Comparison of ENCODE assay signal across 8 mouse cellular contexts in the genomic region with DNA sequence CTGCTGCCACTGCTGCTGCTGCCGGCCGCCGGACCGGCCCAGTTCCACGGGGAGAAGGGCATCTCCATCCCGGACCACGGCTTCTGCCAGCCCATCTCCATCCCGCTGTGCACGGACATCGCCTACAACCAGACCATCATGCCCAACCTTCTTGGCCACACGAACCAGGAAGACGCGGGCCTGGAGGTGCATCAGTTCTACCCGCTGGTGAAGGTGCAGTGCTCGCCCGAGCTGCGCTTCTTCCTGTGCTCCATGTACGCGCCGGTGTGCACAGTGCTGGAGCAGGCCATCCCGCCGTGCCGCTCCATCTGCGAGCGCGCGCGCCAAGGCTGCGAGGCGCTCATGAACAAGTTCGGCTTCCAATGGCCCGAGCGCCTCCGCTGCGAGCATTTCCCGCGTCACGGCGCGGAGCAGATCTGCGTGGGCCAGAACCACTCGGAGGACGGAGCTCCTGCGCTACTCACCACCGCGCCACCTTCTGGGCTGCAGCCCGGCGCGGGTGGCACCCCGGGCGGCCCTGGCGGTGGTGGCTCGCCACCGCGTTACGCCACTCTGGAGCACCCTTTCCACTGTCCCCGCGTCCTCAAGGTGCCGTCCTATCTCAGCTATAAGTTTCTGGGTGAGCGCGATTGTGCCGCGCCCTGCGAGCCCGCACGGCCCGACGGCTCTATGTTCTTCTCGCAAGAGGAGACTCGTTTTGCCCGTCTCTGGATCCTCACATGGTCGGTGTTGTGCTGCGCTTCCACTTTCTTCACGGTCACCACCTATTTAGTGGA. TPM values are rescaled to one million over a fixed set of nuclear protein-coding genes. Genes with fewer than 3 reads are reported as not detected.
DNase-seq lines count a peak whose midpoint lies in the region; ATAC-seq and TF ChIP-seq lines count a peak whose summit lies in the region.

No protein-coding gene starts in this region.

- 0 out of 2 replicates have a peak, but pooled peaks have one; percentile 20 for TF ChIP-seq CTCF in kidney, postnatal 0 days (IDR thresholded peaks at IDR 0.05; ENCODE audit: low read depth)
- no peak for TF ChIP-seq CTCF in small intestine, adult 2 months (IDR thresholded peaks at IDR 0.05; ENCODE audit: extremely low read depth, insufficient read length, insufficient replicate concordance, low read depth, low read length)

- peak overlapping the region; percentile 100 for H3K9ac ChIP-seq in embryonic facial prominence, embryonic 13.5 days
- peak overlapping the region; percentile 97 for H3K9ac ChIP-seq in heart, embryonic 14.5 days (ENCODE audit: low read length)
- H3K9ac ChIP-seq in kidney, postnatal 0 days (ENCODE audit: low read depth, low read length), result peak overlapping the region; percentile 67

- H3K4me2 ChIP-seq in embryonic facial prominence, embryonic 13.5 days, result peak overlapping the region; percentile 78
- peak overlapping the region; percentile 84 for H3K4me2 ChIP-seq in heart, embryonic 14.5 days (ENCODE audit: low read length)
- peak overlapping the region; percentile 83 for H3K4me2 ChIP-seq in kidney, postnatal 0 days (ENCODE audit: low read length)

- ATAC-seq in embryonic facial prominence, embryonic 13.5 days (ENCODE audit: insufficient number of reproducible peaks, insufficient read depth, low FRiP score, low TSS enrichment, low read depth), result peak; percentile 27; the same call in 1 of the 2 replicates
- ATAC-seq in heart, embryonic 14.5 days (ENCODE audit: insufficient number of reproducible peaks, insufficient read depth, low FRiP score, low read depth), result peak; percentile 7
- peak; percentile 14; the same call in 1 of the 2 replicates for ATAC-seq in kidney, postnatal 0 days (replicated peaks; ENCODE audit: low FRiP score, low read depth)
- ATAC-seq in megakaryocyte, adult 5-6 weeks (ENCODE audit: poor library complexity, severe bottlenecking), result peak; percentile 37; the same call in 1 of the 2 replicates

- DNase-seq in urinary bladder, adult 2 months (ENCODE audit: low spot score), result peak; percentile 58
- no peak for DNase-seq in urinary bladder, postnatal 10 days (ENCODE audit: low spot score)
- no peak for DNase-seq in kidney, postnatal 0 days (ENCODE audit: low spot score)
- DNase-seq in natural killer cell, adult 2 months (ENCODE audit: low spot score in 2 of 2), result no peak

- H3K9me3 ChIP-seq in embryonic facial prominence, embryonic 13.5 days, result no peaks in the 10 kb centered on the region
- no peaks in the 10 kb centered on the region for H3K9me3 ChIP-seq in heart, embryonic 14.5 days (ENCODE audit: control insufficient read depth, low read length)
- H3K9me3 ChIP-seq in kidney, postnatal 0 days (replicated peaks; ENCODE audit: low read length), result no peaks in the 10 kb centered on the region

- no peak for TF ChIP-seq POLR2A in small intestine, adult 2 months (IDR thresholded peaks at IDR 0.05; ENCODE audit: low read depth, low read length)

- peak overlapping the region; percentile 100 for H3K27ac ChIP-seq in embryonic facial prominence, embryonic 13.5 days
- peak overlapping the region; percentile 68 to 98 for H3K27ac ChIP-seq in heart, embryonic 14.5 days (replicated peaks in 1 of 2; ENCODE audit: control insufficient read depth in 1 of 2, insufficient read depth in 1 of 2, low read depth in 2 of 2, low read length in 2 of 2)
- peak overlapping the region; percentile 95 for H3K27ac ChIP-seq in kidney, postnatal 0 days
- H3K27ac ChIP-seq in small intestine, adult 2 months (ENCODE audit: insufficient read depth, low read depth, low read length), result peak overlapping the region; percentile 13; the same call in 1 of the 2 replicates

- H3K27me3 ChIP-seq in embryonic facial prominence, embryonic 13.5 days, result no peaks in the 10 kb centered on the region
- H3K27me3 ChIP-seq in heart, embryonic 14.5 days (ENCODE audit: control insufficient read depth, insufficient read depth, low read length), result no peaks in the 10 kb centered on the region
- H3K27me3 ChIP-seq in kidney, postnatal 0 days (ENCODE audit: insufficient read depth, low read length), result no peaks in the 10 kb centered on the region
- peaks cover 6% of the 10 kb centered on the region for H3K27me3 ChIP-seq in small intestine, adult 2 months (ENCODE audit: control insufficient read depth, insufficient read depth, low read length)

- H3K4me1 ChIP-seq in embryonic facial prominence, embryonic 13.5 days, result peaks cover 37% of the 10 kb centered on the region
- peaks cover 10 to 27% of the 10 kb centered on the region in 2 experiments for H3K4me1 ChIP-seq in heart, embryonic 14.5 days (ENCODE audit: control insufficient read depth in 2 of 2, insufficient read depth in 2 of 2, low read length in 2 of 2)
- peaks cover 15% of the 10 kb centered on the region; the same call in 1 of the 2 replicates for H3K4me1 ChIP-seq in kidney, postnatal 0 days (replicated peaks; ENCODE audit: insufficient read depth, low read length)
- H3K4me1 ChIP-seq in small intestine, adult 2 months (ENCODE audit: control insufficient read depth, insufficient read depth, insufficient read length, low read length), result peaks cover 6% of the 10 kb centered on the region; the same call in 1 of the 2 replicates

- peaks cover 17% of the 10 kb centered on the region for H3K36me3 ChIP-seq in embryonic facial prominence, embryonic 13.5 days
- H3K36me3 ChIP-seq in heart, embryonic 14.5 days (ENCODE audit: control insufficient read depth, insufficient read depth, low read length), result peaks cover 3% of the 10 kb centered on the region; the same call in 1 of the 2 replicates
- H3K36me3 ChIP-seq in kidney, postnatal 0 days (ENCODE audit: insufficient read depth, low read length), result no peaks in the 10 kb centered on the region
- H3K36me3 ChIP-seq in small intestine, adult 2 months (ENCODE audit: control insufficient read depth, insufficient read depth, low read length), result no peaks in the 10 kb centered on the region

- WGBS in embryonic facial prominence, embryonic 13.5 days, result under 1% methylated on average over 74 of the region's 74 CpGs
- WGBS in heart, embryonic 14.5 days, result under 1% methylated on average over 67 of the region's 74 CpGs
- under 1% methylated on average over 72 of the region's 74 CpGs for WGBS in kidney, postnatal 0 days
- under 1% methylated on average over 74 of the region's 74 CpGs for WGBS in small intestine, adult 2 months

- peak overlapping the region; percentile 95 for H3K4me3 ChIP-seq in embryonic facial prominence, embryonic 13.5 days
- H3K4me3 ChIP-seq in heart, embryonic 14.5 days (ENCODE audit: control insufficient read depth in 1 of 2, insufficient read depth in 1 of 2, low read depth in 1 of 2, low read length in 2 of 2), result peak overlapping the region; percentile 61 to 88
- H3K4me3 ChIP-seq in kidney, postnatal 0 days (replicated peaks; ENCODE audit: low read depth, low read length), result peak overlapping the region; percentile 86
- H3K4me3 ChIP-seq in small intestine, adult 2 months (ENCODE audit: low read depth, low read length), result peak overlapping the region; percentile 70

RNA-seq across cellular contexts. Expression of a gene that starts 0.8 kb away (rescaled TPM):
- 53.7 and 54.9 TPM in 2 replicates for polyA plus RNA-seq in urinary bladder, adult 2 months (2012; rRNA removed)
- polyA plus RNA-seq in embryonic facial prominence, embryonic 13.5 days (2015; fragmentation: Nextera tagmentation; extraction: Ambion mirVana), result 63.0 and 67.8 TPM in 2 replicates
- 18.7 and 24.0 TPM in 2 replicates for polyA plus RNA-seq in heart, embryonic 14.5 days (2014; fragmentation: Nextera tagmentation; extraction: Ambion mirVana)
- polyA plus RNA-seq in kidney, postnatal 0 days (2015; fragmentation: Nextera tagmentation; extraction: Ambion mirVana), result 21.8 and 25.9 TPM in 2 replicates
- not detected in 2 replicates for total RNA-seq in megakaryocyte, adult 5-6 weeks (2015)
- total RNA-seq in megakaryocyte, adult 5-6 weeks (2017), result not detected in 2 replicates
- 9.0 and 12.4 TPM in 2 replicates for polyA plus RNA-seq in small intestine, adult 2 months (2012; rRNA removed)

RNA-seq across cellular contexts. Expression of a gene that starts 25.7 kb away (rescaled TPM):
- 53.0 and 56.5 TPM in 2 replicates for polyA plus RNA-seq in urinary bladder, adult 2 months (2012; rRNA removed)
- polyA plus RNA-seq in embryonic facial prominence, embryonic 13.5 days (2015; fragmentation: Nextera tagmentation; extraction: Ambion mirVana), result 16.1 and 17.0 TPM in 2 replicates
- 12.6 and 13.9 TPM in 2 replicates for polyA plus RNA-seq in heart, embryonic 14.5 days (2014; fragmentation: Nextera tagmentation; extraction: Ambion mirVana)
- polyA plus RNA-seq in kidney, postnatal 0 days (2015; fragmentation: Nextera tagmentation; extraction: Ambion mirVana), result 8.6 and 8.9 TPM in 2 replicates
- not detected in 2 replicates for total RNA-seq in megakaryocyte, adult 5-6 weeks (2015)
- not detected in 2 replicates for total RNA-seq in megakaryocyte, adult 5-6 weeks (2017)
- polyA plus RNA-seq in small intestine, adult 2 months (2012; rRNA removed), result 0.42 and 0.51 TPM in 2 replicates

RNA-seq across cellular contexts. Expression of a gene that starts 48.8 kb away (rescaled TPM):
- 17.5 and 23.9 TPM in 2 replicates for polyA plus RNA-seq in urinary bladder, adult 2 months (2012; rRNA removed)
- 84.0 and 84.7 TPM in 2 replicates for polyA plus RNA-seq in embryonic facial prominence, embryonic 13.5 days (2015; fragmentation: Nextera tagmentation; extraction: Ambion mirVana)
- 30.7 and 36.9 TPM in 2 replicates for polyA plus RNA-seq in heart, embryonic 14.5 days (2014; fragmentation: Nextera tagmentation; extraction: Ambion mirVana)
- polyA plus RNA-seq in kidney, postnatal 0 days (2015; fragmentation: Nextera tagmentation; extraction: Ambion mirVana), result 25.1 and 29.6 TPM in 2 replicates
- 18.9 and 19.8 TPM in 2 replicates for total RNA-seq in megakaryocyte, adult 5-6 weeks (2015)
- total RNA-seq in megakaryocyte, adult 5-6 weeks (2017), result 21.3 and 31.3 TPM in 2 replicates
- 8.2 and 26.3 TPM in 2 replicates for polyA plus RNA-seq in small intestine, adult 2 months (2012; rRNA removed)

RNA-seq across cellular contexts. Expression of a gene that starts 58.6 kb away (rescaled TPM):
- polyA plus RNA-seq in urinary bladder, adult 2 months (2012; rRNA removed), result 0.04 and 0.09 TPM in 2 replicates
- 0.45 and 0.79 TPM in 2 replicates for polyA plus RNA-seq in embryonic facial prominence, embryonic 13.5 days (2015; fragmentation: Nextera tagmentation; extraction: Ambion mirVana)
- 1.1 TPM in 2 replicates for polyA plus RNA-seq in heart, embryonic 14.5 days (2014; fragmentation: Nextera tagmentation; extraction: Ambion mirVana)
- polyA plus RNA-seq in kidney, postnatal 0 days (2015; fragmentation: Nextera tagmentation; extraction: Ambion mirVana), result 0.32 and 0.36 TPM in 2 replicates
- not detected in 2 replicates for total RNA-seq in megakaryocyte, adult 5-6 weeks (2015)
- total RNA-seq in megakaryocyte, adult 5-6 weeks (2017), result not detected in 2 replicates
- not detected in 2 replicates for polyA plus RNA-seq in small intestine, adult 2 months (2012; rRNA removed)

Comparison
In these comparisons a context has a peak if more than half of its experiments do, and no peak if none do; other contexts are left out.
1. H3K27ac ChIP-seq: peak in every context shown above with its lines; median percentile 100 in embryonic facial prominence, embryonic 13.5 days; 95 in kidney, postnatal 0 days; 83 in heart, embryonic 14.5 days; 13 in small intestine, adult 2 months.